Mouse (Mus musculus): ENCODE data around the gene Lasp1.
A peak's percentile ranks its signal among the peaks of the same experiment; 100 is the strongest.
"Not testable (repeated sequence)": the region's sequence is repeated elsewhere in the genome, so short reads cannot be mapped to it uniquely, and the experiment has no call there.

Gene Lasp1

DNA sequence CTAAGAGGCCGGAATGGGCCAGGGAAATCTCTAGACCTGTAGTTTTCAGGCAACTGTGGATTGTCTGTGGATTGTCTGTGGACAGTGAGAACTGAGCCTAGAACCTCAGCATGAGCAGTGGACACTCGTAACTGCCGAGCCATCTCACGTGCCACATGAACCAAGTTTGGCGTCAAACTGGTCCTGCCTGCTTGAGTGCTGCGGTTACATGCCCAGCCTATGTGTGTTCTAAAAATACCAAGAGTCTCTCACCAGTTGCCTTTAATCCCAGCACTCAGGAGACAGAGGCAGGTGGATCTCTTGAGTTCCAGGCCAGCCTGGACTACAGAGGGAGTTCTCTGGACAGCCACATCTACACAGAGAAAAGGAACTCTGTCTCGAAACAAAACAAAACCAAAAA is 30.6 kb downstream of the Lasp1 start:
- no peak for DNase-seq (ENCODE audit: low read depth)

GRCm38 (mm10) chr11:97829913-97830476 is 31.2 kb downstream of the Lasp1 start:
- no peak for DNase-seq (ENCODE audit: low read depth)

GRCm38 (mm10) chr11:97830501-97830900 is 31.7 kb downstream of the Lasp1 start:
- no peak for DNase-seq (ENCODE audit: low read depth)

- no peak for DNase-seq (ENCODE audit: low read depth)
Measured at GRCm38 (mm10) chr11:97832001-97832400, 33.2 kb downstream of the Lasp1 start.

DNA sequence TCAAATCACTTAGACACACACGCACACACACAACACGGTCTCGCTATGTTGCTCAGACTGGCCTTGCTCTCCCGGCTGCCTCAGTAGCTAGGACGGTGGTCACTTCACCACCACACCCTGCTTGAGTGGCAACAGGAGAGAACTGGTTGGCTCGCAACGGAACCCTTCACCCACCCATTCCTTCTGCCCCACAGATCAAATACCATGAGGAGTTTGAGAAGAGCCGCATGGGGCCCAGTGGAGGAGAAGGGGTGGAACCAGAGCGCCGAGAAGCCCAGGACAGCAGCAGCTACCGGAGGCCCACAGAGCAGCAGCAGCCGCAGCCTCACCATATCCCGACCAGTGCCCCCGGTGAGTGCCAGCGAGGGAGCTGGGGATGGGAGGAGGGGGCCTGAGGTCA is 34.6 kb downstream of the Lasp1 start:
- DNase-seq (ENCODE audit: low read depth) = no peak

DNA sequence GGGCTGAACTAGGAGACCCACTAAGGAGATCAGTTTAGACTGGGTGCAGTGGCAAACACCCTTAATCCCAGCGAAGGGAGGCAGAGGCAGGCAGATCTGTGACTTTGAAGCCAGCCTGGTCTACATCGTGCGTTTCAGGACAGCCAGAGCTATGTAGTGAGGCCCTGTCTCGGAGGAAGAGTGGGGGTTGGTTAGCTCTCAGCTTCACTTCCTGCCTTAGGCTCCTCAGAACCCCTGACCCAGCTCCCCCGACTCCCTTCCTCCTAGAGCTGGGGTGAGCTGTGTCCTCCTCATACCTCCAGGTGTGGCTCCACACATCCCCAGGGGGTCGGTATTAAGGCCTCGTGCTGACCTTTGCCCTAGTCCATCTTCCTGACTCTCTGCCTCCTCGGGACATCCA is 37.7 kb downstream of the Lasp1 start:
- DNase-seq (ENCODE audit: low read depth) = peak; percentile 57

DNA sequence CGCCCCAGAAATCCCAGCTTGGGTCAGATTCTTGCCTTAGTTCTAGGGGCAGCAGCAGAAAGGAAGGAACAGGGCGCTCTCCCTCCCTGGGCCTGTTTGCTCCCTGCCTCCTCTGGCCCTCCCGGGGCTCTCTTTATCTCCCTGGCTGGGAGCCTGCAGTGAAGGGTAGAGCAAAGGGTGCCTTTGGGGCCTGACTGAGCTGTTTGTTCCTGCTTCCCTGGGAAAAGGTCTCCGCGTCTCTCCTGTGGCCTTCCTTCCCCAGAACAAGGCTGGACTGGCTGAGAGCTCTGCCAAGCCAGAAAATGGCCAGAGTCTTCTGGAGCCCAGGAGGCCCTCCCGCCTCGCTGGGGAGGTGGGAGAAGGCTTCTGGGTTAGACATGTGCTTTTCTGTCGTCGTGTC is 38.3 kb downstream of the Lasp1 start:
- DNase-seq (ENCODE audit: low read depth) = not testable (repeated sequence)

- peak; percentile 11 for DNase-seq (ENCODE audit: low read depth)
Measured at GRCm38 (mm10) chr11:97837641-97838149, 38.9 kb downstream of the Lasp1 start.

DNA sequence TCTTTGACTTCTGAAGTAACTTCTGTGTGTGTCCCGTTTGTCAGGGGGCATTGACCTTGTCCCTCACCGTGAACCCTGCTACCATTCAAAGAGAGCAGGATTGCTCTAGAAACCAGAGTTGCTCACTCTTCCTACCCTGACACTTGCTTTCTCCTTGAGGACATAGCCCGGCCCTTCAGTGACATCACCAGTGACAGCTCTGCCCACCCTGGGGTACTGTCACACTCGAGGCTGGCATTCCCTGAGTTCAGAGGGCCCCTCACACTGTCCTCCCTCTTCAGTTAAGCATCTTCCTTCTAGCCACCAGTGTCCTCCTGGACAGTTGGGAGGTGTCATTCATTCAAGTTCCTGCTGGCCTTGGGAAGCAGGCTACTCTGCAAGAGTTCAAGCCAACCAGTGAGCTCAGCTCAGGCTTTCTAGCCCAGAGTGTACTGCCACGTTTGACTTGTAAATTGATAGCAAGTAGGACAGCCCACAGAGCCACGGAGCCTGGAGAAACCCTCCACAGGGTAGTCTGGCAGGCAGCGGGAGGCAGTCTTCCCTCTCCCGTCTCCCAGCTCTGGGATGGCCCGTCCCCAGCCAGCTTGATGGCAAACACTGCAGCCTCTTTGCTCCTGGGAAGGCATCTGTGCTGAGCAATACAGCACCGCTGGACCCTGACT is 40.1 kb downstream of the Lasp1 start:
- DNase-seq (ENCODE audit: low read depth) = peak; percentile 16

GRCm38 (mm10) chr11:97839441-97840134 is 40.8 kb downstream of the Lasp1 start:
- DNase-seq (ENCODE audit: low read depth) = no peak

GRCm38 (mm10) chr11:97840135-97840490 is 41.3 kb downstream of the Lasp1 start:
- DNase-seq (ENCODE audit: low read depth) = peak; percentile 52

DNA sequence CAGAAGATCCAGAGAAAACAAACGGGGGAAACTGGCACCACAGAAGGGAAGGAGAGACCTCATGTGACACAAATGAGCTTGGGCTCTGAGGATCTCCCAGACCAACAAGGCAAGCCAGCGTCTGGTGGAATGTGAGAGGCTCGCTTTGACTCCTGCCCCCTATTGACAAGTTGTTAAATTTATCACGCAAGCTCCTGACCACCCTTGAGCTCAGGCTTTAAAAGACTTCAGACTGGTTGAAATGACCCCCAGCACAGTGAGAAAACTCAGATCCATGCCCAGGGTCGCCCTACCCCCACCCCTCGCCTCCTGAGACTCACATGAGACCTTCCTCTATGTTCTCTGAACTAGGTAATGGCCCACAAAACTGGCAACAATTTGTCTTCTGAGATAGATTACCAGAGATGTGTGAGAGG is 41.7 kb downstream of the Lasp1 start, which contains the start of gene B230217C12Rik:
Gene B230217C12Rik (plus strand): TSS at position 242 of the 416 bp plus-strand sequence.
- peak; percentile 58 for DNase-seq (ENCODE audit: low read depth)

- peak; percentile 50 for DNase-seq (ENCODE audit: low read depth)
Measured at GRCm38 (mm10) chr11:97840991-97841661, 42.3 kb downstream of the Lasp1 start.

DNA sequence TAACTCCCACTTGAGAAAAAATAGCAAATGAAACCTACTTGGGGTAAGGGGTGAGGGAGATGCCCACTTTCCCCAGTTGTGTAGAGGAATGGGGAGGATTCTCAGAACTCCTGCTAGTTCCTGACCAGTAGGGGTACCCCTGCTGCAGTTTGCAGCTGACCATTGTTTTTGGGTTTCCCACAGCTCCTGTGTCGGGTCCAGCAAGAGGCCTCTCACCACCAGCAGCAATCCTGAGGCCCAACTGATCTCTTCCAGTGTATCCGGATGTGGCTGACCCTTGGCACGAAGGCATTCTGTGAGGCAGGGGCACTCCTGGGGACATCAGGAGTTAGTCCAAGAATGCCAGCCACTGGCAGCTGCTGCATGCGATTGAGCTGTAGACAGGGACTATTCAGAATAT is 43.2 kb downstream of the Lasp1 start:
- no peak for DNase-seq (ENCODE audit: low read depth)

- no peak for DNase-seq (ENCODE audit: low read depth)
Measured at GRCm38 (mm10) chr11:97850367-97850766, 51.6 kb downstream of the Lasp1 start.

DNA sequence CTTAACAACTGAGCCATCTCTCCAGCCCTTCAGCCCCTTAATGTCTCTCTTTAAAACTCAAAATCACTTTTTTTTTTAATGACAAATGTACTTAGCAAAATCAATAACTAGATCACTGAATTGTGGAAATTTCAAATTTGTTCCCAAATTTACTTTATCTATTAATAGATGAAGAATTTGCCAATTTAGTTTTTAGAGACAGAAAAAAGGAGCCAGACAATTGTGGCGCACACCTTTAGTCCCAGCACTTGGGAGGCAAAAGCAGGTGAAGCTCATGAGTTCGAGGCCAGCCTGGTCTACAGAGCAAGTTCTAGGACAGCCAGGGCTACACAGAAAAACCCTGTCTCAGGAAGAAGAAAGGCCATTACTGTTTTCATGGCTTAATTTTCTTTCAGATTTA is 52.8 kb downstream of the Lasp1 start:
- no peak for DNase-seq (ENCODE audit: low read depth)

DNA sequence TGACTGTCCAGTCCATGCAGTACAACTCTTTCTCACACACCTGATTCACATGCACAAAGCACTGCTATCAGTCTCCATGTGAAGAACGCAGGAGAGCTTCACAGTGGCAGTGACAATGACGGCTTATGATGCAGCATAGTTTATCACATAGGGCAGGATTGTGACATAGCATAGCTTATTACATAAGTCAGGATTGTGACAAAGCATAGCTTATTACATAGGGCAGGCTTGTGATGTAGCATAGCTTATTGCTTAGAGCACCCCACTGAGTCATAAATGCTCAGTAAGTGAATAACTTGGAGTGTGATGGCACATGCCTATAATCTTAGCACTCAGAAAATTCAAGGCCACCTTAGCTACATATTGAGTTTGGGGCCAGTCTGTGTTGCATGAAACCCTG is 56.7 kb downstream of the Lasp1 start:
- no peak for DNase-seq (ENCODE audit: low read depth)

DNA sequence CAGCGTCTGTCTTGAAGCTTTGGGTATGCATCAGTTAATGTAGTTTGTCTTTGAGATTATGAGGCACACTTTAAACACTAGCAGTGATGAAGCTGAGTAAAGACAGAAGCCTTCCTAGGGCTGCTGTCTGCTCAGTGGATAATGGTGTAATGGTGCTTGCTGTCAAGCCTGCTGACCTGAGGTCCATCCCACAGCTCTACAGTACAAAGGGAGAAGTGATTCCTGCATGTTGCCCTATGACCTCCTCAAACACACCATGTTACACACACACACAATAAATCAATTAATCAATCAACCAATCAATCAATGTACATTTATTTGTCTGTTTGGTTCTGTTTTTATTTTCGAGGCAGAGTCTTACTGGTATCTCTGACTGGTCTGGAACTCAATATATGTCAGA is 63.3 kb downstream of the Lasp1 start:
- DNase-seq (ENCODE audit: low read depth) = no peak

GRCm38 (mm10) chr11:97865421-97865820 is 66.6 kb downstream of the Lasp1 start:
- DNase-seq (ENCODE audit: low read depth) = no peak

GRCm38 (mm10) chr11:97866091-97866888 is 67.5 kb downstream of the Lasp1 start:
- no peak for DNase-seq (ENCODE audit: low read depth)

GRCm38 (mm10) chr11:97867591-97867990 is 68.8 kb downstream of the Lasp1 start:
- DNase-seq (ENCODE audit: low read depth) = no peak

GRCm38 (mm10) chr11:97872378-97872777 is 73.6 kb downstream of the Lasp1 start:
- not testable (repeated sequence) for DNase-seq (ENCODE audit: low read depth)

Measured in naive thymus-derived CD4-positive, alpha-beta T cell, adult 2 months (primary cell).